Mouse (Mus musculus): Measurements from ENCODE around the gene Etl4.

GRCm38 (mm10) chr2:20736324-20737015 is 826.9 kb downstream of the Etl4 start:
- TF ChIP-seq CTCF (IDR thresholded peaks at IDR 0.05; ENCODE audit: low read depth) = no peak
- TF ChIP-seq EP300 (IDR thresholded peaks at IDR 0.05; ENCODE audit: low read depth) = no peak

All from liver, embryonic 14.5 days (tissue).